ENCODE assay signal across 8 mouse cellular contexts in the genomic region with DNA sequence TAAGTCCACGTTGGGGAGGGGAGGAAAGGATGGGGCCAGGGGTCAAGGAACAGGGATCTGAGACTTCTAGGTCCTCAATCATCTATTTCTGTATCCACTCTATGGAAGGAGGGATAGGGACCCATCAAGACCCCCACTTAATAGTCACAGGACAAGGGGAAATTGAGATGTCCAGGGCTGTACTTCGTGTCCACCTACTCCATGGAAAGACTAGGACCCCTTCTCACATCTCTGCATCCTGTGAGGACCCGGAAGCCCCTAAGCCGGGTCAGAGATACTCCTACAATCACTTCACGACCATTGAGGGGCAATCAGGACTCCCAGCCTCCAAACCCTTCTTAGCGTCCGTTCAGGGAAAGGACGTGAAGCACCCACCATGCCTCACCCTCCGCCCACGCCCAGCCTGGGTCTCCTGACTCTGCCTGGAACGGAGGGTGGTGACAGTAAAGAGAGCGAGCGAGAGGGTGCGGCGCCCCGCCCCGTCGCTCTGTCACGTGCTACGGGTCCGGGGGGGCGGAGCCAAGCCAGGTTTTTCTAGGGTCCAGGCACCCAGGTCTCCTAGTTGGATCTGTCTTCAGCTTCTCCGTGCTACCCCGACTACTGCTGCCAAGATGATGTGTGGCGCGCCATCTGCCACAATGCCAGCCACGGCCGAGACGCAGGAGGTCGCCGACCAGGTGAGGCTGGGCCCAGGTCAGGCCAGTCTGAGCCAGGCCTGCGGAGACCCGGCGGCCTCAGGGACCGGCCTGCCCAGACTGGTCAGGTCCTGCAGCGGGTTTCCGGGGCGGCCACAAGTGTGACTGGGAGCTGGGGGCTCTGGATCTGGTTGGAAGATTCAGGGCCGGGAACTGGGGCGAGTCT. TPM values are rescaled to one million over a fixed set of nuclear protein-coding genes. Genes with fewer than 3 reads are reported as not detected.
DNase-seq lines count a peak whose midpoint lies in the region; ATAC-seq lines count a peak whose summit lies in the region.

A gene (plus strand): TSS at position 489 of the 861 bp plus-strand sequence.

- H3K4me1 ChIP-seq in intestine, embryonic 16.5 days (ENCODE audit: control insufficient read depth, insufficient read depth, low read length) = peaks cover 12% of the 10 kb centered on the region

- H3K36me3 ChIP-seq in intestine, embryonic 16.5 days (ENCODE audit: control insufficient read depth, insufficient read depth, low read length) = peaks cover 14% of the 10 kb centered on the region; the same call in 1 of the 2 replicates

- peak; percentile 91 for DNase-seq in adrenal gland, postnatal 10 days
- peak; percentile 87 for DNase-seq in embryo, embryonic 9.5 days (ENCODE audit: extremely low spot score)
- DNase-seq in gastrocnemius, postnatal 4 days (ENCODE audit: low spot score in 2 of 2) = peak; percentile 74 to 83
- DNase-seq in left cerebral cortex, postnatal 25 days (ENCODE audit: low spot score in 2 of 2) = peak; percentile 84 to 90
- DNase-seq in mesoderm, embryonic 11.5 days (ENCODE audit: low read depth, low spot score) = peak; percentile 78
- DNase-seq in right cerebral cortex, postnatal 25 days = peak; percentile 86
- peak; percentile 85 for DNase-seq in urinary bladder, postnatal 36 days (ENCODE audit: low spot score in 2 of 2)

- ATAC-seq in intestine, embryonic 16.5 days = peak; percentile 95

- peak within 1 kb of the TSS; percentile 94 for H3K4me3 ChIP-seq in intestine, embryonic 16.5 days (ENCODE audit: low read length)

- H3K27ac ChIP-seq in intestine, embryonic 16.5 days (ENCODE audit: low read length) = peak within 1 kb of the TSS; percentile 91

- no peaks in the 10 kb centered on the region for H3K9me3 ChIP-seq in intestine, embryonic 16.5 days (ENCODE audit: control insufficient read depth, low read length)

- 1% methylated on average over 40 of the region's 40 CpGs for WGBS in intestine, embryonic 16.5 days

- intact Hi-C loops in left cerebral cortex, postnatal 25 days (cut with DNase I) = no loop called here

- H3K27me3 ChIP-seq in intestine, embryonic 16.5 days (replicated peaks; ENCODE audit: control insufficient read depth, insufficient read depth, low read length) = no peaks in the 10 kb centered on the region

- H3K9ac ChIP-seq in intestine, embryonic 16.5 days (ENCODE audit: low read depth, low read length) = peak within 1 kb of the TSS; percentile 97

- H3K4me2 ChIP-seq in intestine, embryonic 16.5 days (ENCODE audit: low read depth, low read length) = peak within 1 kb of the TSS; percentile 89

RNA-seq across cellular contexts. Expression of the gene that starts here (rescaled TPM):
- total RNA-seq in adrenal gland, postnatal 10 days (2021) = 100 to 1,000 TPM; 130 to 150 TPM
- 10 to 100 TPM; 46.6 to 52.1 TPM for total RNA-seq in gastrocnemius, postnatal 4 days (2021)
- 288 and 325 TPM in 2 replicates for polyA plus RNA-seq in intestine, embryonic 16.5 days (2015; fragmentation: Nextera tagmentation; extraction: Ambion mirVana)
- total RNA-seq in left cerebral cortex, postnatal 25 days (2021) = 10 to 100 TPM; 39.5 to 42.4 TPM

Comparison
In these comparisons a context has a peak if more than half of its experiments do, and no peak if none do; other contexts are left out.
1. Peak in every context shown above with its lines: DNase-seq, ATAC-seq, H3K4me3 ChIP-seq and H3K27ac ChIP-seq.